Mouse (Mus musculus): ENCODE data around the gene Svs5.
"Not testable (repeated sequence)": the region's sequence is repeated elsewhere in the genome, so short reads cannot be mapped to it uniquely, and the experiment has no call there.

Svs5 gene

GRCm38 (mm10) chr2:164332440-164332839 is at the start of gene Svs5:
TSS of gene Svs5 (plus strand) at chr2:164332740.
- not testable (repeated sequence) for DNase-seq (ENCODE audit: low read depth, low spot score)

GRCm38 (mm10) chr2:164288968-164289367 is 43.6 kb upstream of the Svs5 start, which contains the start of gene Svs3a:
TSS of gene Svs3a (plus strand) at chr2:164289268.
- not testable (repeated sequence) for DNase-seq (ENCODE audit: low read depth, low spot score)

GRCm38 (mm10) chr2:164312599-164312998 is 19.9 kb upstream of the Svs5 start:
- DNase-seq (ENCODE audit: low read depth, low spot score), result no peak

- DNase-seq (ENCODE audit: low read depth, low spot score), result not testable (repeated sequence)
Observed at GRCm38 (mm10) chr2:164315460-164315859, 17.1 kb upstream of the Svs5 start.

- not testable (repeated sequence) for DNase-seq (ENCODE audit: low read depth, low spot score)
Observed at GRCm38 (mm10) chr2:164316451-164316850, 16.1 kb upstream of the Svs5 start, which contains the start of gene Svs6. TSS of gene Svs6 (plus strand) at chr2:164316751.

- no peak for DNase-seq (ENCODE audit: low read depth, low spot score)
Observed at GRCm38 (mm10) chr2:164320983-164321382, 11.6 kb upstream of the Svs5 start.

GRCm38 (mm10) chr2:164343732-164344131 is 11.2 kb downstream of the Svs5 start:
- DNase-seq (ENCODE audit: low read depth, low spot score), result not testable (repeated sequence)

GRCm38 (mm10) chr2:164347697-164348096 is 15.2 kb downstream of the Svs5 start:
- not testable (repeated sequence) for DNase-seq (ENCODE audit: low read depth, low spot score)

GRCm38 (mm10) chr2:164348980-164349379 is 16.4 kb downstream of the Svs5 start:
- DNase-seq (ENCODE audit: low read depth, low spot score), result peak; percentile 70

GRCm38 (mm10) chr2:164352697-164353096 is 20.2 kb downstream of the Svs5 start:
- DNase-seq (ENCODE audit: low read depth, low spot score), result no peak

- DNase-seq (ENCODE audit: low read depth, low spot score), result no peak
Observed at GRCm38 (mm10) chr2:164353356-164353755, 20.8 kb downstream of the Svs5 start.

GRCm38 (mm10) chr2:164356177-164356967 is 23.8 kb downstream of the Svs5 start:
- no peak for DNase-seq (ENCODE audit: low read depth, low spot score)

- no peak for DNase-seq (ENCODE audit: low read depth, low spot score)
Observed at GRCm38 (mm10) chr2:164358373-164358772, 25.8 kb downstream of the Svs5 start.

GRCm38 (mm10) chr2:164359031-164359430 is 26.5 kb downstream of the Svs5 start:
- DNase-seq (ENCODE audit: low read depth, low spot score), result no peak

GRCm38 (mm10) chr2:164359668-164360067 is 27.1 kb downstream of the Svs5 start:
- DNase-seq (ENCODE audit: low read depth, low spot score), result no peak

- DNase-seq (ENCODE audit: low read depth, low spot score), result no peak
Observed at GRCm38 (mm10) chr2:164360974-164361657, 28.6 kb downstream of the Svs5 start.

- DNase-seq (ENCODE audit: low read depth, low spot score), result no peak
Observed at GRCm38 (mm10) chr2:164366947-164367346, 34.4 kb downstream of the Svs5 start.

GRCm38 (mm10) chr2:164368620-164369105 is 36.1 kb downstream of the Svs5 start:
- no peak for DNase-seq (ENCODE audit: low read depth, low spot score)

- no peak for DNase-seq (ENCODE audit: low read depth, low spot score)
Observed at GRCm38 (mm10) chr2:164371371-164371770, 38.8 kb downstream of the Svs5 start.

GRCm38 (mm10) chr2:164372408-164373053 is 40.0 kb downstream of the Svs5 start:
- no peak for DNase-seq (ENCODE audit: low read depth, low spot score)

- no peak for DNase-seq (ENCODE audit: low read depth, low spot score)
Observed at GRCm38 (mm10) chr2:164373187-164373586, 40.6 kb downstream of the Svs5 start.

Data from R1 (cell line).